Mouse (Mus musculus): ENCODE results near the gene Accsl. TPM values are rescaled to one million over a fixed set of nuclear protein-coding genes. Genes with fewer than 3 reads are reported as not detected.

Gene Accsl
- polyA plus RNA-seq, 1 experiment from 2014 or later, result not detected

GRCm38 (mm10) chr2:93871411-93871925 is 2.5 kb upstream of the Accsl start:
- Histone ChIP-seq H3K4me3 (ENCODE audit: low read depth, low read length) (no peak overlapping the region), H3K4me2 (replicated peaks; ENCODE audit: low read depth) (no peak overlapping the region), H3K36me3 (ENCODE audit: control insufficient read depth, insufficient read depth) (no peaks in the 10 kb centered on the region), H3K27me3 (replicated peaks; ENCODE audit: control insufficient read depth, insufficient read depth, low read length) (no peaks in the 10 kb centered on the region), H3K9me3 (ENCODE audit: control insufficient read depth) (no peaks in the 10 kb centered on the region), H3K27ac (ENCODE audit: low read depth, low read length) (no peak overlapping the region), H3K9ac (ENCODE audit: low read depth, low read length) (no peak overlapping the region), H3K4me1 (replicated peaks; ENCODE audit: control insufficient read depth, insufficient read depth, low read length) (no peaks in the 10 kb centered on the region)
- ATAC-seq, result no peak
- WGBS, result 86% methylated on average over 4 of the region's 4 CpGs
- TF ChIP-seq CTCF (IDR thresholded peaks at IDR 0.05; ENCODE audit: low read depth), result no peak

- H3K27me3 ChIP-seq (replicated peaks; ENCODE audit: control insufficient read depth, insufficient read depth, low read length), result no peaks in the 10 kb centered on the region
- no peaks in the 10 kb centered on the region for H3K9me3 ChIP-seq (ENCODE audit: control insufficient read depth)
- H3K4me1 ChIP-seq (replicated peaks; ENCODE audit: control insufficient read depth, insufficient read depth, low read length), result no peaks in the 10 kb centered on the region
- no peak overlapping the region for H3K4me3 ChIP-seq (ENCODE audit: low read depth, low read length)
- ATAC-seq, result no peak
- H3K9ac ChIP-seq (ENCODE audit: low read depth, low read length), result no peak overlapping the region
- H3K27ac ChIP-seq (ENCODE audit: low read depth, low read length), result no peak overlapping the region
- no peaks in the 10 kb centered on the region for H3K36me3 ChIP-seq (ENCODE audit: control insufficient read depth, insufficient read depth)
- peak; percentile 74 for TF ChIP-seq CTCF (IDR thresholded peaks at IDR 0.05; ENCODE audit: low read depth)
- 46% methylated on average over 4 of the region's 4 CpGs for WGBS
- H3K4me2 ChIP-seq (replicated peaks; ENCODE audit: low read depth), result no peak overlapping the region
Measured at GRCm38 (mm10) chr2:93870842-93871241, 1.9 kb upstream of the Accsl start.

- Histone ChIP-seq H3K4me2 (replicated peaks; ENCODE audit: low read depth) (no peak overlapping the region), H3K4me3 (ENCODE audit: low read depth, low read length) (no peak overlapping the region), H3K27me3 (replicated peaks; ENCODE audit: control insufficient read depth, insufficient read depth, low read length) (no peaks in the 10 kb centered on the region), H3K9ac (ENCODE audit: low read depth, low read length) (no peak overlapping the region), H3K36me3 (ENCODE audit: control insufficient read depth, insufficient read depth) (no peaks in the 10 kb centered on the region), H3K4me1 (replicated peaks; ENCODE audit: control insufficient read depth, insufficient read depth, low read length) (no peaks in the 10 kb centered on the region), H3K27ac (ENCODE audit: low read depth, low read length) (no peak overlapping the region), H3K9me3 (ENCODE audit: control insufficient read depth) (no peaks in the 10 kb centered on the region)
- TF ChIP-seq CTCF (IDR thresholded peaks at IDR 0.05; ENCODE audit: low read depth), result no peak
- ATAC-seq, result no peak
- 86% methylated on average over 11 of the region's 11 CpGs for WGBS
Measured at GRCm38 (mm10) chr2:93868566-93868965, 391 bp downstream of the Accsl start.

- Histone ChIP-seq H3K4me2 (replicated peaks; ENCODE audit: low read depth) (no peak overlapping the region), H3K27me3 (replicated peaks; ENCODE audit: control insufficient read depth, insufficient read depth, low read length) (no peaks in the 10 kb centered on the region), H3K27ac (ENCODE audit: low read depth, low read length) (no peak overlapping the region), H3K4me3 (ENCODE audit: low read depth, low read length) (no peak overlapping the region), H3K9ac (ENCODE audit: low read depth, low read length) (no peak overlapping the region), H3K4me1 (replicated peaks; ENCODE audit: control insufficient read depth, insufficient read depth, low read length) (no peaks in the 10 kb centered on the region), H3K36me3 (ENCODE audit: control insufficient read depth, insufficient read depth) (no peaks in the 10 kb centered on the region), H3K9me3 (ENCODE audit: control insufficient read depth) (no peaks in the 10 kb centered on the region)
- ATAC-seq, result no peak
- 73% methylated on average over 4 of the region's 4 CpGs for WGBS
- TF ChIP-seq CTCF (IDR thresholded peaks at IDR 0.05; ENCODE audit: low read depth), result no peak
Measured at GRCm38 (mm10) chr2:93863229-93863628, 5.7 kb downstream of the Accsl start.

GRCm38 (mm10) chr2:93858845-93859244 is 10.1 kb downstream of the Accsl start:
- H3K4me3 ChIP-seq (ENCODE audit: low read depth, low read length), result no peak overlapping the region
- H3K27me3 ChIP-seq (replicated peaks; ENCODE audit: control insufficient read depth, insufficient read depth, low read length), result no peaks in the 10 kb centered on the region
- no peak overlapping the region for H3K27ac ChIP-seq (ENCODE audit: low read depth, low read length)
- no peak for TF ChIP-seq CTCF (IDR thresholded peaks at IDR 0.05; ENCODE audit: low read depth)
- no peaks in the 10 kb centered on the region for H3K4me1 ChIP-seq (replicated peaks; ENCODE audit: control insufficient read depth, insufficient read depth, low read length)
- H3K4me2 ChIP-seq (replicated peaks; ENCODE audit: low read depth), result no peak overlapping the region
- no peak for ATAC-seq
- H3K36me3 ChIP-seq (ENCODE audit: control insufficient read depth, insufficient read depth), result no peaks in the 10 kb centered on the region
- no peak overlapping the region for H3K9ac ChIP-seq (ENCODE audit: low read depth, low read length)
- no peaks in the 10 kb centered on the region for H3K9me3 ChIP-seq (ENCODE audit: control insufficient read depth)
- 67% methylated on average over 12 of the region's 12 CpGs for WGBS

GRCm38 (mm10) chr2:93851303-93851702 is 17.7 kb downstream of the Accsl start:
- peaks cover 5% of the 10 kb centered on the region for H3K36me3 ChIP-seq (ENCODE audit: control insufficient read depth, insufficient read depth)
- no peak overlapping the region for H3K9ac ChIP-seq (ENCODE audit: low read depth, low read length)
- 87% methylated on average over 1 of the region's 1 CpGs for WGBS
- H3K9me3 ChIP-seq (ENCODE audit: control insufficient read depth), result no peaks in the 10 kb centered on the region
- no peak overlapping the region for H3K27ac ChIP-seq (ENCODE audit: low read depth, low read length)
- no peak for ATAC-seq
- H3K27me3 ChIP-seq (replicated peaks; ENCODE audit: control insufficient read depth, insufficient read depth, low read length), result no peaks in the 10 kb centered on the region
- H3K4me2 ChIP-seq (replicated peaks; ENCODE audit: low read depth), result no peak overlapping the region
- H3K4me3 ChIP-seq (ENCODE audit: low read depth, low read length), result no peak overlapping the region
- peaks cover 4% of the 10 kb centered on the region; the same call in 1 of the 2 replicates for H3K4me1 ChIP-seq (replicated peaks; ENCODE audit: control insufficient read depth, insufficient read depth, low read length)
- TF ChIP-seq CTCF (IDR thresholded peaks at IDR 0.05; ENCODE audit: low read depth), result no peak
